In genomic region chr7:64502271-64503180, GRCm38 (mm10) we compare ENCODE assay signal across 8 mouse cellular contexts. TPM values are rescaled to one million over a fixed set of nuclear protein-coding genes. Genes with fewer than 3 reads are reported as not detected.
DNase-seq lines count a peak whose midpoint lies in the region; ATAC-seq and TF ChIP-seq lines count a peak whose summit lies in the region.

No protein-coding gene starts in this region.

- H3K9ac ChIP-seq in kidney, embryonic 15.5 days: peak overlapping the region; percentile 56
- peak overlapping the region; percentile 99 for H3K9ac ChIP-seq in forebrain, postnatal 0 days
- peak overlapping the region; percentile 76 for H3K9ac ChIP-seq in limb, embryonic 12.5 days (replicated peaks)

- peaks cover 17% of the 10 kb centered on the region for H3K4me1 ChIP-seq in kidney, embryonic 15.5 days
- peaks cover 28% of the 10 kb centered on the region for H3K4me1 ChIP-seq in cerebellum, adult 2 months (ENCODE audit: control insufficient read depth, insufficient read depth, low read length)
- peaks cover 32% of the 10 kb centered on the region for H3K4me1 ChIP-seq in forebrain, postnatal 0 days (ENCODE audit: insufficient read depth)
- H3K4me1 ChIP-seq in limb, embryonic 12.5 days (replicated peaks): 0 out of 2 replicates have a peak, but pooled peaks cover 4% of the 10 kb centered on the region

- H3K36me3 ChIP-seq in kidney, embryonic 15.5 days: no peaks in the 10 kb centered on the region
- H3K36me3 ChIP-seq in forebrain, postnatal 0 days (ENCODE audit: insufficient read depth): no peaks in the 10 kb centered on the region
- H3K36me3 ChIP-seq in limb, embryonic 12.5 days: no peaks in the 10 kb centered on the region

- no peak for TF ChIP-seq POLR2A in cerebellum, adult 2 months (IDR thresholded peaks at IDR 0.05; ENCODE audit: borderline replicate concordance, insufficient read depth, low read length)

- WGBS in kidney, embryonic 15.5 days: 2% methylated on average over 42 of the region's 47 CpGs
- 1% methylated on average over 47 of the region's 47 CpGs for WGBS in cerebellum, adult 2 months
- WGBS in forebrain, postnatal 0 days: 2% methylated on average over 33 of the region's 47 CpGs
- 2% methylated on average over 47 of the region's 47 CpGs for WGBS in limb, embryonic 12.5 days

- ATAC-seq in kidney, embryonic 15.5 days (replicated peaks; ENCODE audit: low FRiP score): peak; percentile 15; the same call in 1 of the 2 replicates
- ATAC-seq in forebrain, postnatal 0 days: peak; percentile 5
- no peak; the same call in none of the 2 replicates for ATAC-seq in limb, embryonic 12.5 days (ENCODE audit: insufficient number of reproducible peaks, insufficient read depth, low FRiP score, low TSS enrichment, low read depth)
- ATAC-seq in megakaryocyte-erythroid progenitor cell, adult 5-6 weeks (replicated peaks; ENCODE audit: low FRiP score, low TSS enrichment, poor library complexity, severe bottlenecking): no peak

- peaks cover under 1% of the 10 kb centered on the region; the same call in 1 of the 2 replicates for H3K9me3 ChIP-seq in kidney, embryonic 15.5 days (replicated peaks)
- H3K9me3 ChIP-seq in forebrain, postnatal 0 days (ENCODE audit: low read length): no peaks in the 10 kb centered on the region
- H3K9me3 ChIP-seq in limb, embryonic 12.5 days: no peaks in the 10 kb centered on the region

- no peak for DNase-seq in kidney, postnatal 25 days
- DNase-seq in cerebellum, adult 2 months: peak; percentile 48 to 66
- DNase-seq in forebrain, postnatal 0 days: peak; percentile 56
- peak; percentile 57 for DNase-seq in retina, postnatal 1 day
- no peak for DNase-seq in adrenal gland, postnatal 4 days (ENCODE audit: low spot score in 2 of 2)

- H3K27me3 ChIP-seq in kidney, embryonic 15.5 days: peaks cover 40% of the 10 kb centered on the region
- H3K27me3 ChIP-seq in cerebellum, adult 2 months (ENCODE audit: control insufficient read depth, insufficient read depth, low read length): no peaks in the 10 kb centered on the region
- H3K27me3 ChIP-seq in forebrain, postnatal 0 days (ENCODE audit: insufficient read depth, low read length): no peaks in the 10 kb centered on the region
- peaks cover 51% of the 10 kb centered on the region for H3K27me3 ChIP-seq in limb, embryonic 12.5 days

- TF ChIP-seq CTCF in cerebellum, adult 2 months (IDR thresholded peaks at IDR 0.05; ENCODE audit: borderline replicate concordance, insufficient read depth, low read depth, low read length): no peak
- TF ChIP-seq CTCF in forebrain, postnatal 0 days (IDR thresholded peaks at IDR 0.05; ENCODE audit: low read depth): no peak

- no peak overlapping the region for H3K27ac ChIP-seq in kidney, embryonic 15.5 days
- H3K27ac ChIP-seq in cerebellum, adult 2 months (ENCODE audit: insufficient read depth, low read length): peak overlapping the region; percentile 99
- peak overlapping the region; percentile 96 for H3K27ac ChIP-seq in forebrain, postnatal 0 days (ENCODE audit: low read depth, low read length)
- H3K27ac ChIP-seq in limb, embryonic 12.5 days: no peak overlapping the region

- peak overlapping the region; percentile 60 for H3K4me3 ChIP-seq in kidney, embryonic 15.5 days (replicated peaks)
- H3K4me3 ChIP-seq in cerebellum, adult 2 months (replicated peaks; ENCODE audit: insufficient read depth, low read depth, low read length): peak overlapping the region; percentile 58
- peak overlapping the region; percentile 89 for H3K4me3 ChIP-seq in forebrain, postnatal 0 days (ENCODE audit: low read depth, low read length)
- peak overlapping the region; percentile 67 for H3K4me3 ChIP-seq in limb, embryonic 12.5 days (replicated peaks)

- H3K4me2 ChIP-seq in kidney, embryonic 15.5 days: peak overlapping the region; percentile 98
- H3K4me2 ChIP-seq in forebrain, postnatal 0 days (ENCODE audit: low read depth): peak overlapping the region; percentile 73
- peak overlapping the region; percentile 99 for H3K4me2 ChIP-seq in limb, embryonic 12.5 days

RNA-seq across cellular contexts. Expression of gene Apba2, which starts 1.0 kb away (rescaled TPM):
- polyA plus RNA-seq in kidney, embryonic 15.5 days (2015; fragmentation: Nextera tagmentation; extraction: Ambion mirVana): 5.4 and 5.8 TPM in 2 replicates
- polyA plus RNA-seq in cerebellum, adult 2 months (2012; rRNA removed): 167 and 182 TPM in 2 replicates
- total RNA-seq in forebrain, postnatal 0 days (2014; rRNA removed): 332 and 333 TPM in 2 replicates
- polyA plus RNA-seq in forebrain, postnatal 0 days (2015; fragmentation: Nextera tagmentation; extraction: Ambion mirVana): 164 and 227 TPM in 2 replicates
- 6.8 and 7.6 TPM in 2 replicates for polyA plus RNA-seq in limb, embryonic 12.5 days (2016; fragmentation: Nextera tagmentation; extraction: Ambion mirVana)
- total RNA-seq in adrenal gland, postnatal 4 days (2021): 1 to 10 TPM; 7.7 to 8.0 TPM
- not detected in 2 replicates for total RNA-seq in megakaryocyte-erythroid progenitor cell, adult 5-6 weeks (2014; fragmentation: Nextera tagmentation)
- total RNA-seq in megakaryocyte-erythroid progenitor cell, adult 5-6 weeks (2017): not detected in 2 replicates

Comparison
In these comparisons a context has a peak if more than half of its experiments do, and no peak if none do; other contexts are left out.
1. ATAC-seq: peak in kidney, embryonic 15.5 days (single experiment) and forebrain, postnatal 0 days (single experiment); none in limb, embryonic 12.5 days (single experiment) and megakaryocyte-erythroid progenitor cell, adult 5-6 weeks (single experiment).
2. H3K27ac ChIP-seq: peak in cerebellum, adult 2 months (single experiment) and forebrain, postnatal 0 days (single experiment); none in kidney, embryonic 15.5 days (single experiment) and limb, embryonic 12.5 days (single experiment).
3. DNase-seq: peak in cerebellum, adult 2 months (2 of 2), forebrain, postnatal 0 days (single experiment) and retina, postnatal 1 day (single experiment); none in kidney, postnatal 25 days (0 of 2) and adrenal gland, postnatal 4 days (0 of 2).
4. RNA of gene Apba2, which starts 1.0 kb away (polyA plus RNA-seq): 164 to 227 TPM in forebrain, postnatal 0 days and 167 to 182 TPM in cerebellum, adult 2 months; 6.8 to 7.6 TPM in limb, embryonic 12.5 days and 5.4 to 5.8 TPM in kidney, embryonic 15.5 days; every median in the first group is over 10 times any median in the second.
5. Peak in every context shown above with its lines, with median percentiles within 50 percentile points of each other: H3K4me2 ChIP-seq, H3K4me3 ChIP-seq and H3K9ac ChIP-seq.